Mouse (Mus musculus): ENCODE results near the gene Mfn1. TPM values are rescaled to one million over a fixed set of nuclear protein-coding genes. Genes with fewer than 3 reads are reported as not detected.

Mfn1 gene
- total and polyA plus RNA-seq, 3 experiments: 16.6 to 27.4 (median 25.6) TPM

DNA sequence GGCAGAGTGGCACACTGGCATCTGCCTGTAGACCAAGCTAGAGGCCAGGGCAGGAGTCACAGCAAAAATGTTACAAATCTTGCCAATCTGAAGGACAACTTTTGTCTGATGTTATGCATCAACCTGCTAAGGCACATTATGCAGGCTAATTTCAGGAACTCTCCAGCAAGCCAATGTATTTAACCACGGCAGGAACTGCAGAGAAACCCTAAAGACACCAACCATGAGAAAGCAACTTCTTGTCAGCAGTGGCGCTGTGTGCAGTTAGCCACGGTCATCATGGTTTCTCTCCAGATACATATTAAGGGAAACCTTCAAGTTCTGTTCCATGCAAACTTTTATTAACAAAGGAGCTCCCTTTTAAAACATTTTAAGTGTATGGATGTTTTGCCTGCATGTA is 52.6 kb downstream of the Mfn1 start:
- no peaks in the 10 kb centered on the region for H3K9me3 ChIP-seq (replicated peaks; ENCODE audit: low read length)
- H3K79me2 ChIP-seq (replicated peaks; ENCODE audit: control insufficient read depth, extremely low read depth, insufficient read depth, poor library complexity, severe bottlenecking): no peaks in the 10 kb centered on the region
- H3K4me3 ChIP-seq (replicated peaks in 1 of 3; ENCODE audit: low read depth in 2 of 3, low read length in 2 of 3, poor library complexity in 1 of 3): no peak overlapping the region
- peaks cover 15 to 39% of the 10 kb centered on the region in 2 experiments for H3K36me3 ChIP-seq (replicated peaks in 1 of 2; ENCODE audit: control insufficient read depth in 1 of 2, insufficient read depth in 1 of 2, low read length in 1 of 2)
- in situ Hi-C loops (cut with MboI; ENCODE audit: low pct_ligation_motif_present, low pct_unique_long_range_greater_than_20kb, low sequenced_read_pairs) (no loop called here), dilution Hi-C loops (cut with MboI; ENCODE audit: extremely low pct_ligation_motif_present, extremely low pct_unique_long_range_greater_than_20kb, low sequenced_read_pairs) (no loop called here)
- H3K4me1 ChIP-seq (ENCODE audit: control insufficient read depth in 1 of 2, insufficient read depth in 2 of 2): peaks cover 0 to 33% of the 10 kb centered on the region in 2 experiments; a peak in 2 of 4 replicates
- TF ChIP-seq MAZ (IDR thresholded peaks at IDR 0.05; ENCODE audit: low read depth, low read length): no peak
- no peak for TF ChIP-seq MAFK (IDR thresholded peaks at IDR 0.05; ENCODE audit: insufficient replicate concordance, low read length)
- no peak for TF ChIP-seq NRF1 (IDR thresholded peaks at IDR 0.05; ENCODE audit: low read depth, low read length)
- TF ChIP-seq KAT2A (IDR thresholded peaks at IDR 0.05; ENCODE audit: insufficient replicate concordance, low read length): no peak
- TF ChIP-seq TBP (conservative IDR thresholded peaks at IDR 0.05; ENCODE audit: low read depth, low read length): no peak
- TF ChIP-seq JUND (conservative IDR thresholded peaks at IDR 0.05; ENCODE audit: low read depth, low read length): no peak
- TF ChIP-seq MXI1 (IDR thresholded peaks at IDR 0.05; ENCODE audit: low read depth, low read length): no peak
- TF ChIP-seq TCF12 (IDR thresholded peaks at IDR 0.05; ENCODE audit: low read depth, low read length): no peak
- no peak for TF ChIP-seq CTCF (conservative IDR thresholded peaks at IDR 0.05 in 1 of 2, IDR thresholded peaks at IDR 0.05 in 1 of 2; ENCODE audit: low read depth in 2 of 2, low read length in 2 of 2)
- no peak for TF ChIP-seq POLR2A (IDR thresholded peaks at IDR 0.05; ENCODE audit: low read depth, low read length)
- no peak for TF ChIP-seq MAX (IDR thresholded peaks at IDR 0.05; ENCODE audit: low read length)
- no peak for TF ChIP-seq PAX5 (IDR thresholded peaks at IDR 0.05; ENCODE audit: low read length)
- no peak for TF ChIP-seq JUN (IDR thresholded peaks at IDR 0.05; ENCODE audit: insufficient read depth, low read depth, low read length)
- TF ChIP-seq GABPA (IDR thresholded peaks at IDR 0.05; ENCODE audit: insufficient replicate concordance, low read depth, low read length): no peak
- TF ChIP-seq UBTF (IDR thresholded peaks at IDR 0.05; ENCODE audit: low read depth, low read length): no peak
- TF ChIP-seq USF2 (conservative IDR thresholded peaks at IDR 0.05; ENCODE audit: low read depth, low read length): no peak
- no peak for TF ChIP-seq MYC (IDR thresholded peaks at IDR 0.05; ENCODE audit: low read depth, low read length)
- H3K9ac ChIP-seq (ENCODE audit: insufficient read depth, low read depth): no peak overlapping the region
- H3K27me3 ChIP-seq (replicated peaks): no peaks in the 10 kb centered on the region
- H3K27ac ChIP-seq (ENCODE audit: insufficient read depth, low read depth): no peak overlapping the region
- no peak overlapping the region for H3K4me2 ChIP-seq (ENCODE audit: insufficient read depth, low read depth, poor library complexity, severe bottlenecking)
- DNase-seq (ENCODE audit: extremely low read depth): no peak

DNA sequence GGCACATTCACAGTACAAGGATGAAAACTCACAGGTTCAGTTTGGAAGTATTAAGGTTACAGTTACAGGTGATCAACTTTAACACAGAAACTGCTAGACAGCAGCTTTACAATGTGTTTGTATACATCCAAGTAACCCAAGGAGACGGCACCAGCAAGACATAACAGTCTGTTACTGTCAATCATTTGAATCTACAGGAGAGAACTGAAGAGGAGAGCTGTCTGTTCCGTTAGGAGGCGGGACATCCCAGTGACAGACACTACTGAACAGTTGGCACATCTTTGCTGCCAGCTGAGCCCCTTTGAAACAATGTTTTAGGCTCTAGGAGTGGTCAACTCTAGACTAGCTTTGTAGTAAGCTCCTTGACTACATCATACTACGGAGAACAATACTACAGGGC is 54.2 kb downstream of the Mfn1 start:
- H3K27ac ChIP-seq (ENCODE audit: insufficient read depth, low read depth): no peak overlapping the region
- no peaks in the 10 kb centered on the region for H3K27me3 ChIP-seq (replicated peaks)
- H3K4me2 ChIP-seq (ENCODE audit: insufficient read depth, low read depth, poor library complexity, severe bottlenecking): no peak overlapping the region
- TF ChIP-seq SIN3A (IDR thresholded peaks at IDR 0.05; ENCODE audit: low read length): no peak
- TF ChIP-seq BHLHE40 (IDR thresholded peaks at IDR 0.05; ENCODE audit: low read depth, low read length): no peak
- no peak for TF ChIP-seq EP300 (IDR thresholded peaks at IDR 0.05; ENCODE audit: low read length)
- TF ChIP-seq ETS1 (conservative IDR thresholded peaks at IDR 0.05; ENCODE audit: low read depth, low read length): no peak
- TF ChIP-seq GABPA (IDR thresholded peaks at IDR 0.05; ENCODE audit: insufficient replicate concordance, low read depth, low read length): no peak
- TF ChIP-seq SMC3 (IDR thresholded peaks at IDR 0.05; ENCODE audit: low read depth, low read length): no peak
- no peak for TF ChIP-seq CHD1 (IDR thresholded peaks at IDR 0.05; ENCODE audit: low read depth, low read length)
- H3K36me3 ChIP-seq (replicated peaks in 1 of 2; ENCODE audit: control insufficient read depth in 1 of 2, insufficient read depth in 1 of 2, low read length in 1 of 2): peaks cover 11 to 30% of the 10 kb centered on the region in 2 experiments
- peaks cover 0 to 38% of the 10 kb centered on the region in 2 experiments; a peak in 2 of 4 replicates for H3K4me1 ChIP-seq (ENCODE audit: control insufficient read depth in 1 of 2, insufficient read depth in 2 of 2)
- H3K9ac ChIP-seq (ENCODE audit: insufficient read depth, low read depth): no peak overlapping the region
- in situ Hi-C loops (cut with MboI; ENCODE audit: low pct_ligation_motif_present, low pct_unique_long_range_greater_than_20kb, low sequenced_read_pairs): no loop called here
- no peaks in the 10 kb centered on the region for H3K79me2 ChIP-seq (replicated peaks; ENCODE audit: control insufficient read depth, extremely low read depth, insufficient read depth, poor library complexity, severe bottlenecking)
- H3K9me3 ChIP-seq (replicated peaks; ENCODE audit: low read length): no peaks in the 10 kb centered on the region
- no peak for DNase-seq (ENCODE audit: extremely low read depth)
- no peak overlapping the region for H3K4me3 ChIP-seq (replicated peaks in 1 of 3; ENCODE audit: low read depth in 2 of 3, low read length in 2 of 3, poor library complexity in 1 of 3)
- dilution Hi-C loops (cut with MboI; ENCODE audit: extremely low pct_ligation_motif_present, extremely low pct_unique_long_range_greater_than_20kb, low sequenced_read_pairs): no loop called here

Measured in CH12.LX (cell line).